Mouse (Mus musculus): ENCODE measurements around the gene Nemf. TPM values are rescaled to one million over a fixed set of nuclear protein-coding genes. Genes with fewer than 3 reads are reported as not detected.
"Not testable (repeated sequence)": the region's sequence is repeated elsewhere in the genome, so short reads cannot be mapped to it uniquely, and the experiment has no call there.

The Nemf gene
- polyA plus RNA-seq, 1 experiment from 2014 or later = 95.2 TPM

DNA sequence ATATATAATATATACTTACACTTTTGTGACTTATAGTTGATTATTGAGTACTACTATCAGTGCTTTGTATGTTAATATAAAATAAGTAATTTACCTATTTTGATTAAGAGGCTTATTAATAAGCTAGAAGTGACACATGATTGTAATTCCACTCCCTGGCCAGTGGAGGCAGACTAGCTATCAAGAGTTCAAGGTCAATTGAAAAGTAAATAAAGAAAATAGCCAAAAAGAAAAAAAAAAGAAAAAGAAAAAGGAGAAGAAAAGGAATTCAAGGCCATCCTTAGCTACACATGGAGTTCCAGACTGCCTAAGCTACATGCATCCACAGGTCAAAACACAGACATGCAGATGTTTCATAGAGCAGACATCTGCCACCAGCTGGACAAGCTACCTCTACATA, 9.5 kb upstream of the Nemf start:
- Histone ChIP-seq H3K9me3 (no peaks in the 10 kb centered on the region), H3K36me3 (replicated peaks) (no peaks in the 10 kb centered on the region), H3K4me1 (peaks cover 36% of the 10 kb centered on the region), H3K27me3 (ENCODE audit: poor library complexity, severe bottlenecking) (no peaks in the 10 kb centered on the region), H3K4me3 (no peak overlapping the region), H3K27ac (no peak overlapping the region)
- no peak for DNase-seq (ENCODE audit: extremely low spot score, low spot score)

DNA sequence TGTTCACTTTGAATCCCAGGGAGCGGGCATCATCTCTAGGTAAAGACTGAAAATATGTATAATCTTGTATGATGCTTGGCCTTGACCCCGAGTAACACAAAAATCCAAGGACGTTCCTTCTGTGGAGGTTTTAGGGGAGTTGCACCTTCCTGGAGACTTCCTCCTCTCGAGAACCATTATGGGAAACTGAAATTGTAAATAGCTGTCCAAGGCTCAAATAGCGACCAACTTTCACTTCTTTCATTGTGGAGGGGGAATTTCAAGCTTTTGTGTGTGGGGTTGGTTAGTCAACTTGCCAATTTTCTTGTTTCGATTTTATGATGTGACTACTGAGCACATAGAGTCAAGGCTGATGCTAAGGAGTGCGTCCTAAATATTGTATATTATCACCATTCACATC, 8.8 kb upstream of the Nemf start:
- Histone ChIP-seq H3K9me3 (no peaks in the 10 kb centered on the region), H3K27me3 (ENCODE audit: poor library complexity, severe bottlenecking) (no peaks in the 10 kb centered on the region), H3K36me3 (replicated peaks) (no peaks in the 10 kb centered on the region), H3K4me3 (no peak overlapping the region), H3K4me1 (peaks cover 29% of the 10 kb centered on the region), H3K27ac (no peak overlapping the region)
- DNase-seq (ENCODE audit: extremely low spot score, low spot score) = no peak
- WGBS = 82% methylated on average over 7 of the region's 7 CpGs

GRCm38 (mm10) chr12:69363899-69364762, 7.2 kb upstream of the Nemf start:
- H3K4me3 ChIP-seq = peak overlapping the region; percentile 63
- no peaks in the 10 kb centered on the region for H3K9me3 ChIP-seq
- H3K27me3 ChIP-seq (ENCODE audit: poor library complexity, severe bottlenecking) = no peaks in the 10 kb centered on the region
- no peaks in the 10 kb centered on the region for H3K36me3 ChIP-seq (replicated peaks)
- DNase-seq (ENCODE audit: extremely low spot score, low spot score) = peak; percentile 72
- WGBS = 5% methylated on average over 32 of the region's 32 CpGs
- peaks cover 26% of the 10 kb centered on the region for H3K4me1 ChIP-seq
- H3K27ac ChIP-seq = peak overlapping the region; percentile 91

- DNase-seq (ENCODE audit: extremely low spot score, low spot score); H3K27me3 ChIP-seq (ENCODE audit: poor library complexity, severe bottlenecking); H3K36me3 ChIP-seq (replicated peaks); H3K4me3 ChIP-seq; H3K27ac ChIP-seq; H3K9me3 ChIP-seq: not testable (repeated sequence)
- H3K4me1 ChIP-seq = peaks cover 26% of the 10 kb centered on the region
- WGBS = 93% methylated on average over 7 of the region's 7 CpGs
Measured at GRCm38 (mm10) chr12:69363110-69363509, 6.1 kb upstream of the Nemf start.

DNA sequence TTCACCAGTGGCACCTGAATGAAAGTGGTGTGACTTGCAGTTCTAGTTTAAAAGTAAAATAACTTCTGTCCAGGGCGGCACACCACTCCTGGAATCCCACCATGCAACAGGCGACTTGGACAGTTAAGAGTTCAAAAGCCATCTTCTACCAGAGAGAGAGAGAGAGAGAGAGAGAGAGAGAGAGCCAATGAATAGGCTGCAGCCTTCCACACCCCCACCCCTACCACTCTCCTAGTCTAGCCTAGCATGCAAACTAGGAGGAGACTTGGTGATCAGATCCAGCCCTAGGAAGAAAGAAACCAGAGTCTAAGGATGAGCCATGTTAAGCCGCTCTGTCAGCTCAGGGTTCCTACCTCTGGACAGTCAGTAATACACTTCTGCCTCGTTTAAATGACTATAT, 5.4 kb upstream of the Nemf start:
- Histone ChIP-seq H3K9me3 (no peaks in the 10 kb centered on the region), H3K27me3 (ENCODE audit: poor library complexity, severe bottlenecking) (no peaks in the 10 kb centered on the region), H3K4me3 (peak overlapping the region; percentile 66), H3K36me3 (replicated peaks) (no peaks in the 10 kb centered on the region), H3K27ac (peak overlapping the region; percentile 41), H3K4me1 (peaks cover 28% of the 10 kb centered on the region)
- 39% methylated on average over 4 of the region's 4 CpGs for WGBS
- DNase-seq (ENCODE audit: extremely low spot score, low spot score) = no peak

DNA sequence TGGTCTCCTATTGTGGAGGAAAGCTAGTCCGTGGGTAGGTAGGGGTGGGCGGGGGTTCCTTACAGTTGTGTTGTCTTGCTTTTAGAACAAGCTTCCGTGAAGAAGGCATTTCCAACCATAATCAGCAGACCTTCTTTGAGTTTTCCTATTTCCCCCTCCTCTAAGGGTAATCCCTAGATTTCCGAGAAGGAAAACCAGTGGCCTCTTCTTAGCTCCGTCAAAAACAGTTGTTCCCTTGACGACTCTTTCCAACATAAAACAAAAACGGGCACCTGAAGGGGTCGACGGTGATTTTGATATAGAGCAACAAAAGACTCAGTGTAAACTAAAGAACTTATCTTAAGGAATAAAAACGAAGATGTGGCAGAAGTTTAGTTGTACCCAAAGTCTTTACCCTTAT, 5.0 kb upstream of the Nemf start:
- no peaks in the 10 kb centered on the region for H3K36me3 ChIP-seq (replicated peaks)
- H3K27me3 ChIP-seq (ENCODE audit: poor library complexity, severe bottlenecking) = no peaks in the 10 kb centered on the region
- H3K27ac ChIP-seq = peak overlapping the region; percentile 88
- H3K4me3 ChIP-seq = peak overlapping the region; percentile 66
- H3K4me1 ChIP-seq = peaks cover 29% of the 10 kb centered on the region
- H3K9me3 ChIP-seq = no peaks in the 10 kb centered on the region
- no peak for DNase-seq (ENCODE audit: extremely low spot score, low spot score)
- 6% methylated on average over 10 of the region's 10 CpGs for WGBS

- Histone ChIP-seq H3K4me1 (peaks cover 31% of the 10 kb centered on the region), H3K27ac (peak overlapping the region; percentile 88), H3K4me3 (peak overlapping the region; percentile 66)
- H3K36me3 ChIP-seq (replicated peaks); H3K9me3 ChIP-seq; H3K27me3 ChIP-seq (ENCODE audit: poor library complexity, severe bottlenecking): not testable (repeated sequence)
- DNase-seq (ENCODE audit: extremely low spot score, low spot score) = peak; percentile 100
- under 1% methylated on average over 42 of the region's 50 CpGs for WGBS
Measured at GRCm38 (mm10) chr12:69360997-69361899, 4.3 kb upstream of the Nemf start.

GRCm38 (mm10) chr12:69360655-69360996, 3.7 kb upstream of the Nemf start:
- WGBS = 19% methylated on average over 5 of the region's 5 CpGs
- Histone ChIP-seq H3K36me3 (replicated peaks) (no peaks in the 10 kb centered on the region), H3K4me3 (no peak overlapping the region)

DNA sequence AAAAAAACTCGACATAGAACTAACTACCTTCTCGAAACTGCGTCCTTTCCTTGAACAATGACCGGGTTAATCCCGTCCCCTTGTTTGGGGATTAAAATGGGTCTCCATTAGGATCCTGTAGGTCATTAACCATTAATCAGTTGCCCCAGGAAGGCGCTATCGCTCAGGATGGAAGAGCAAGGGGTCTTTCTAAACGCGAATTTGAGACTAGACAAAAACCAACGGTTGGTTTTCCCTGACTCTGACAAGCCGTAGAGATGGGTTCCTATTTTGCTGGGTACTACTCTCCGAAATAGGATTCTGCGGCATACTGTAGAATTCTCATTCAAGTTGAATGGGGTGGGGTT, 308 bp upstream of the Nemf start:
- no peak for DNase-seq (ENCODE audit: extremely low spot score, low spot score)
- Histone ChIP-seq H3K4me1 (peaks cover 22% of the 10 kb centered on the region), H3K9me3 (no peaks in the 10 kb centered on the region), H3K27ac (peak overlapping the region; percentile 91), H3K4me3 (peak overlapping the region; percentile 86), H3K27me3 (ENCODE audit: poor library complexity, severe bottlenecking) (no peaks in the 10 kb centered on the region), H3K36me3 (replicated peaks) (peaks cover 32% of the 10 kb centered on the region)
- 7% methylated on average over 13 of the region's 13 CpGs for WGBS

More at GRCm38 (mm10) chr12:69360655-69360996, 3.7 kb upstream of the Nemf start:
- no peak overlapping the region for H3K27ac ChIP-seq
- peaks cover 36% of the 10 kb centered on the region for H3K4me1 ChIP-seq
- H3K27me3 ChIP-seq (ENCODE audit: poor library complexity, severe bottlenecking) = no peaks in the 10 kb centered on the region
- H3K9me3 ChIP-seq = no peaks in the 10 kb centered on the region
- DNase-seq (ENCODE audit: extremely low spot score, low spot score) = peak; percentile 49

- no peak for DNase-seq (ENCODE audit: extremely low spot score, low spot score)
- H3K27ac ChIP-seq = no peak overlapping the region
- H3K36me3 ChIP-seq (replicated peaks) = peaks cover 86% of the 10 kb centered on the region
- H3K4me3 ChIP-seq = no peak overlapping the region
- peaks cover 11% of the 10 kb centered on the region for H3K4me1 ChIP-seq
- H3K9me3 ChIP-seq = no peaks in the 10 kb centered on the region
- 85% methylated on average over 1 of the region's 1 CpGs for WGBS
- no peaks in the 10 kb centered on the region for H3K27me3 ChIP-seq (ENCODE audit: poor library complexity, severe bottlenecking)
Measured at GRCm38 (mm10) chr12:69351685-69352084, 5.3 kb downstream of the Nemf start.

- peaks cover 94% of the 10 kb centered on the region for H3K36me3 ChIP-seq (replicated peaks)
Measured at GRCm38 (mm10) chr12:69349928-69350327, 7.0 kb downstream of the Nemf start.

GRCm38 (mm10) chr12:69333547-69333946, 23.4 kb downstream of the Nemf start:
- Histone ChIP-seq H3K9me3 (no peaks in the 10 kb centered on the region), H3K4me3 (no peak overlapping the region), H3K27ac (no peak overlapping the region), H3K4me1 (no peaks in the 10 kb centered on the region), H3K36me3 (replicated peaks) (peaks cover 98% of the 10 kb centered on the region), H3K27me3 (ENCODE audit: poor library complexity, severe bottlenecking) (no peaks in the 10 kb centered on the region)
- DNase-seq (ENCODE audit: extremely low spot score, low spot score) = no peak
- WGBS = 91% methylated on average over 2 of the region's 2 CpGs

More at GRCm38 (mm10) chr12:69349928-69350327, 7.0 kb downstream of the Nemf start:
- Histone ChIP-seq H3K4me3 (no peak overlapping the region), H3K27ac (no peak overlapping the region), H3K9me3 (no peaks in the 10 kb centered on the region), H3K4me1 (no peaks in the 10 kb centered on the region), H3K27me3 (ENCODE audit: poor library complexity, severe bottlenecking) (no peaks in the 10 kb centered on the region)
- no peak for DNase-seq (ENCODE audit: extremely low spot score, low spot score)
- 91% methylated on average over 2 of the region's 2 CpGs for WGBS

DNA sequence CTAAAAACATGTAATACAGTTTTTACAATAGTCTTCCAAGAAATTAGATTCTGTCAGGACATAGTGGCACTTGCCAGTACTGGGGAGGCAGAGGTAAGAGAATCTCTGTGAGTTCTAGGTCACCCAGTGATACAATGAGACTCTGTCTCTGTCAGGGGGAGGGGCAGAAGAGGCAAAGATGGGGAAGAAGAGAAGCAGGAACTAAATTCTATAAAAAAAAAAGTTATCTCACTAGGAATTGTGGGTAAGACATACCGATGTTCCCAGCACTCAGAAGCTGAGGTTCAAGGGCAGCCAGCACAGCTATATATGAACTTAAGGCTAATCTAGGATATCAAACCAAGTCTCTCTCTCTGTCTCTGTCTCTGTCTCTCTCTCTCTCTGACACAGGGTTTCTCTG, 24.8 kb downstream of the Nemf start:
- Histone ChIP-seq H3K4me1 (no peaks in the 10 kb centered on the region), H3K4me3 (no peak overlapping the region), H3K36me3 (replicated peaks) (peaks cover 95% of the 10 kb centered on the region), H3K27ac (no peak overlapping the region), H3K9me3 (no peaks in the 10 kb centered on the region), H3K27me3 (ENCODE audit: poor library complexity, severe bottlenecking) (no peaks in the 10 kb centered on the region)
- DNase-seq (ENCODE audit: extremely low spot score, low spot score) = no peak
- 80% methylated on average over 1 of the region's 1 CpGs for WGBS

Measured in forebrain, embryonic 10.5 days (tissue).